Mouse (Mus musculus) embryonic facial prominence, embryonic 10.5 days (tissue): Measurements from ENCODE around the gene Casd1. TPM values are rescaled to one million over a fixed set of nuclear protein-coding genes. Genes with fewer than 3 reads are reported as not detected.

Experiments used
- DNase-seq: peaks from one replicate; pipeline ENCODE4 v3.0.0-alpha.2; 2017; ENCODE audit warnings: low spot score
- H3K27ac ChIP-seq: fragments of 300-500 bp; sonication (generic); replicated peaks from 2 replicates; pipeline ENCODE4 v1.5.1; 2016; ENCODE audit warnings: mild to moderate bottlenecking
- H3K27me3 ChIP-seq: fragments of 300-500 bp; sonication (generic); replicated peaks from 2 replicates; pipeline ENCODE4 v1.6.1; 2016; ENCODE audit warnings: low read depth, mild to moderate bottlenecking; ENCODE audit not compliant: poor library complexity, severe bottlenecking
- H3K36me3 ChIP-seq: fragments of 300-500 bp; sonication (generic); replicated peaks from 2 replicates; pipeline ENCODE4 v1.6.1; 2016; ENCODE audit warnings: mild to moderate bottlenecking, moderate library complexity
- H3K4me1 ChIP-seq: fragments of 300-500 bp; sonication (generic); 2 replicates; pipeline ENCODE4 v1.6.1; 2016
- H3K4me3 ChIP-seq: fragments of 300-500 bp; sonication (generic); 2 replicates; pipeline ENCODE4 v1.5.1; 2016; ENCODE audit warnings: mild to moderate bottlenecking, moderate library complexity
- H3K9me3 ChIP-seq: fragments of 300-500 bp; sonication (generic); 2 replicates; pipeline ENCODE4 v1.6.1; 2016; ENCODE audit warnings: mild to moderate bottlenecking
- WGBS: fragments of 180-500 bp; shearing (Covaris S2); methylation state at CpG from one replicate; pipeline ENCODE4 v1.1.7; 2016; 5-methylcytosine and 5-hydroxymethylcytosine counted together
- polyA plus RNA-seq: library from polyadenylated mRNA; unstranded; fragments of >200 nt; fragmentation: Nextera tagmentation; extraction: Ambion mirVana; gene quantifications from 2 replicates; pipeline ENCODE4 v1.2.1, GENCODE M21; 2016

Gene Casd1
- polyA plus RNA-seq, 1 experiment from 2014 or later, result 48.5 TPM

DNA sequence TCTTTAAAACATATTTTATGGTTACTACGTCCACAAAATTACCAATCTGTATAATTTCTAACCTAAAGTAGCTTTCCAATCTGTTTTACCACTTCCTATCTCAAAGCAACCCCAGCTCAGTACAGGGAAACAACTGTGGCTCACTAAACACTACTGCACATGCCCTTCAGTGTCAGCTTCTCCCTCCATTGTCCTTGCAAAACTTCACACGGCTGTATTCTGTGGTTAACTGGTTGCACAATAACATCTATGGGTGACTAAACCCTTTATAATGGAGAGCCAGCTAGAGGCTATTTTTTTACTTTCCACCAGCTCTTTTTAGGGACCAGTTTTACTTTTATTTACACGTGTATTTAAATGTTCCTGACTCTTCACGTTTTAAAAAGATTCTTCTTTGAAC lies 12.7 kb upstream of the Casd1 start:
- WGBS, result 83% methylated on average over 4 of the region's 4 CpGs
- H3K27ac ChIP-seq, result no peak overlapping the region
- H3K9me3 ChIP-seq, result no peaks in the 10 kb centered on the region
- H3K27me3 ChIP-seq, result peaks cover 8% of the 10 kb centered on the region
- no peak for DNase-seq
- H3K4me1 ChIP-seq, result peaks cover 6% of the 10 kb centered on the region
- no peaks in the 10 kb centered on the region for H3K36me3 ChIP-seq
- H3K4me3 ChIP-seq, result no peak overlapping the region

DNA sequence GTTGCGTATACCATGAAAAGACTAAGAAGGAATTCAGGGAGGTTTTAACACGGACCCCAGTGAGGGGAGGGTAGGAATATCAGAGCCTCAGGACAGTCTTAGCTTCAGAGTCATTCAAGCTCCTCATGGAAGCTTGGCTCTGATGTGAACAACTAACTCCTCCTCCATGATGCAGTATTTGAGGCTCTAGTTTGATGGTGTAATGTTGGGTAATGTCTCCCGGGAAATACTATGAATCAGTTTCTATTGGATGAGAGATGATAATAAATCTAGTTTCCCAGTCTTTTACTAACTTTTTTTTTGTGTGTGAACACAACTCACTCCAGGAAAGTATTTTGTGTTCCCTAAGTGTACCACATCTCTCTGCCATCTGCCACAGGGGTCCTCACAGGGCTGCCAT lies 11.9 kb upstream of the Casd1 start:
- peaks cover 8% of the 10 kb centered on the region for H3K27me3 ChIP-seq
- H3K36me3 ChIP-seq, result no peaks in the 10 kb centered on the region
- H3K9me3 ChIP-seq, result no peaks in the 10 kb centered on the region
- H3K4me3 ChIP-seq, result no peak overlapping the region
- WGBS, result 91% methylated on average over 3 of the region's 3 CpGs
- no peak overlapping the region for H3K27ac ChIP-seq
- no peak for DNase-seq
- H3K4me1 ChIP-seq, result no peaks in the 10 kb centered on the region

DNA sequence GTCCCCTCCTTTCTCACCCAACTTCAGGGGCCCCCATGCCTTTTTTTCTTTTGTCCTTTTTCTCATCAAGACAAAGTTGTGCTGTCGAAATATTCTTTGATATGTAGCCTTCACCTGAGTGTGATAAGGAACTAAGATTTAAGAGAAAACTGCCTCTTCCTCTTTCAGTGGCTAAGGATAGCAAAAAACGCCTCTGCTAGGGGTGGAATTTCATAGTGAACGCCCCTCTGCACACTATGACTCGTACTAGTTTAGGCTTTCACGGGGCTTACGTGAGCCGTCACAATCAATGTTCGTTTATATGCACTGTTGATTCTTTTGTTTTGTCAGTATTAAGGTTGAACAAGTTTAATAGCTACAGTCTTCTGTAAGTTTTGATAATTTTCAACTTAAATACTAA lies 10.6 kb upstream of the Casd1 start:
- no peaks in the 10 kb centered on the region for H3K4me1 ChIP-seq
- WGBS, result 81% methylated on average over 8 of the region's 8 CpGs
- H3K9me3 ChIP-seq, result no peaks in the 10 kb centered on the region
- H3K4me3 ChIP-seq, result no peak overlapping the region
- no peak overlapping the region for H3K27ac ChIP-seq
- H3K27me3 ChIP-seq, result 0 out of 2 replicates have a peak, but pooled peaks cover 3% of the 10 kb centered on the region
- no peaks in the 10 kb centered on the region for H3K36me3 ChIP-seq
- no peak for DNase-seq

DNA sequence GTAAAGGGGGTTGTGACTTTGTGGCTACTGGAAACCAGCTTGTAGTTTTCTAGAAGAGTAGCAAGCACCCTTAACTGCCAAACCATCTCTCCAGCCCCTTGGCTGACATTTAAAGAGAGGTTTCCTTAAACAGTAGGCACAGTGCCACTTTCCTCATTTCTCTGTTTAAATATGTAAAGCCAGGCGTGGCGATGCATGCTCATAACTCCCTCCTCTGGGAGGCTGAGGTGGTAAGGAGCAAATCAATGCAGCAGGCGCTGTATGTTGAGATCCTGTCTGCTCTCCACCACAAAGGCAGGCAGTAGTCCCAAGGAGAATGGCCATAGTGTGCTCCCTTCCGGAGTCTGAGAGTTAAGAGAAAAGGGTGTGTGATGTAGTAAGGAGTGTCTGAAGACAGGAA lies 2.9 kb upstream of the Casd1 start:
- no peaks in the 10 kb centered on the region for H3K9me3 ChIP-seq
- no peak for DNase-seq
- H3K4me1 ChIP-seq, result peaks cover 34% of the 10 kb centered on the region
- no peaks in the 10 kb centered on the region for H3K27me3 ChIP-seq
- H3K4me3 ChIP-seq, result no peak overlapping the region
- H3K27ac ChIP-seq, result peak overlapping the region; percentile 24
- WGBS, result 80% methylated on average over 4 of the region's 4 CpGs
- no peaks in the 10 kb centered on the region for H3K36me3 ChIP-seq

DNA sequence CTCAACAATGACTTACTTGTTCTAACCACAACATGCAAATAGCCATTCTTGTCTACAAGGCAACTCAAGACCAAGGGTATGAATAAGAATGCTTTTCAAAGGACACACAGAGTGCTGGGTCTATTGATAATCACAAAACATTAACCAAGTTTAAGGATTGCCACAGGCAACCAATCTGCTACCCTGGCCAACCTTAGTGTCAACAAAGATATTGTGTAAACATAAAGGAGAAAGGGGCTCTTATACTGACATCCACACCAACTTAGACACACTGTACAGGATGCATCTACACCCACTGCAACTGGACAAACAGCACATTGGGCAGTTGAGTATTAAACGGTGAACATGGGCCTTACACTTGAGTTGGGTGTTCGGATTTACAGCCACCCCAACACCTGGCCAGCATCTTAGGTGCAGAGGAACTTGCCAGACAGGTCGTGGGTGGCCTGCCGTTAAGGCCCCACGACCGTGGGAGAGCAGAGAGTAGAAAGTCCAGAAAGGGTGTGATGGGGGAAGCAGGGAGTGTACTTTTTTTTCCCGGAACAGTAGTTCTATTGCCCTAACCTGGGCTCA lies 468 bp upstream of the Casd1 start:
- H3K27me3 ChIP-seq, result no peaks in the 10 kb centered on the region
- 25% methylated on average over 7 of the region's 7 CpGs for WGBS
- no peaks in the 10 kb centered on the region for H3K36me3 ChIP-seq
- peaks cover 57% of the 10 kb centered on the region for H3K4me1 ChIP-seq
- no peak for DNase-seq
- H3K27ac ChIP-seq, result peak overlapping the region; percentile 100
- peak overlapping the region; percentile 82 for H3K4me3 ChIP-seq
- H3K9me3 ChIP-seq, result no peaks in the 10 kb centered on the region

DNA sequence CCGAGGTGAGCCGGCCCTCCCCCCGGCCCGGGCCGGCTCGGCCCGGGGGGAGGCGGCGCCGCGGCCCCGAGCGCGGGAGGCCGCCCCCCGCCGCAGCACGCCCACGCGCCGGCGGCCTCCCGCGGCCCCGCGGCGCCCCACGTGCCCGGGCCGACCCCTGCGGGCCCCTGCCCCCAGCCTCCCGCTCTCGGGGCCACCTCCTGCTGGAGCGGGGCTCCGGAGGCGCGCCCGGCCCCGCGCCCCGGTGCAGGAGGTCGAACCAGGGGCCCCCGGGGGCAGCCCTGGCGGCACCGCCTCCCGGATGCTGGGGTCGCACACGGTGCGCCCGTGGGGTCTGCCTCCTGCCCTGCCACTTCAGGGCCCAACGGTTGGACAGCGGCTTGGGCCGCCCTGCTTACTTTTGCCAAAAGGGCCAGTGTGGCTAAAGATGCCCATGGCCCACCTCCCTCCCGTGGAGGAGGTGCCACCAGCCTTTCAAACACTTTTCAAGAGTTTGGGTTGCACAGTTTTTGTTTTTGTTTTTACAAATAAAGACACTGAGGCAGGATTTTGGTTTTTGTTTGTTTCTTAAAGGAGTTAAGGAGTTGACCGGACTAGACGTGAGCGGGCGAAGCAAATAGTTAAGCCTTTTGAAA lies 775 bp downstream of the Casd1 start:
- Histone ChIP-seq H3K27me3 (no peaks in the 10 kb centered on the region), H3K9me3 (no peaks in the 10 kb centered on the region), H3K4me3 (peak overlapping the region; percentile 82), H3K4me1 (peaks cover 60% of the 10 kb centered on the region), H3K27ac (peak overlapping the region; percentile 100), H3K36me3 (no peaks in the 10 kb centered on the region)
- peak; percentile 74 for DNase-seq
- 3% methylated on average over 57 of the region's 58 CpGs for WGBS

DNA sequence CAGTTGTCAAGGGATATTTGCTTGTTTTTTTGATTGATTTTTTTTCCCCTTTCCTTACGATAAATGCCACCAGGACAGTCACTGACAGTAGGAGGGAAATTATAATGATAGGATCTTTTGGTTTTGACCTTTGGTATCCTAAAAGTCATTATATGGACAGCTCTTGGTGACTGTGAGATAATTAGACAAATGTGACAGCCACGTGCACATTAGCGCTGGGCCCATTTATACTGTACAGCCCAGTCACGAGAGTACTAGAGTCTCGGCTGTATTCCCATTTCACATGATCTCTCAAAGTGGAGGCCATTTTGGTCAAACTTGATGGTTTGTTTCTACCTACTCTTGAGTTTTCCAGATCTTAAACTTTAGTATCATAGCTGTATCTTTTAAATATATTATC lies 1.4 kb downstream of the Casd1 start:
- peak overlapping the region; percentile 100 for H3K27ac ChIP-seq
- 60% methylated on average over 5 of the region's 5 CpGs for WGBS

DNA sequence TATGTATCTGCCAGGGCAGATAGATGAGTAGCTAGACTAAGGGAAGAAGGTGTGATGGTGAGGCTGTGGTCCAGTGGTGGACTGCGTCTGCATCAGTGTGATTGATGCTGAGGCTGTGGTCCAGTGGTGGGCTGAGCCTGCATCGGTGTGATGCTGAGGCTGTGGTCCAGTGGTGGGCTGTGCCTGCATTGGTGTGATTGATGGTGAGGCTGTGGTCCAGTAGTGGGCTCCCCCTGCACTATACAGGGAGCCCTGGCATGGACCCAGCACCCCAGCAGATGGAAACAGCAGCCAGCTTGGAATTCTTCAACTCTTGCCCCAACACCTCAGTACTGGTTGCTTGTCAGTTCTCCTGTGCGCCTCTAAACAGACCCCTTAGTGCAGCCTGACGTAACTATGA lies 5.8 kb downstream of the Casd1 start:
- Histone ChIP-seq H3K36me3 (peaks cover 21% of the 10 kb centered on the region), H3K9me3 (no peaks in the 10 kb centered on the region), H3K27ac (no peak overlapping the region), H3K4me3 (no peak overlapping the region), H3K4me1 (peaks cover 51% of the 10 kb centered on the region), H3K27me3 (no peaks in the 10 kb centered on the region)
- 89% methylated on average over 4 of the region's 4 CpGs for WGBS
- no peak for DNase-seq

More for the DNA sequence above, 1.4 kb downstream of the Casd1 start:
- Histone ChIP-seq H3K4me3 (peak overlapping the region; percentile 82), H3K4me1 (peaks cover 65% of the 10 kb centered on the region), H3K27me3 (no peaks in the 10 kb centered on the region), H3K9me3 (no peaks in the 10 kb centered on the region), H3K36me3 (no peaks in the 10 kb centered on the region)
- DNase-seq, result no peak

DNA sequence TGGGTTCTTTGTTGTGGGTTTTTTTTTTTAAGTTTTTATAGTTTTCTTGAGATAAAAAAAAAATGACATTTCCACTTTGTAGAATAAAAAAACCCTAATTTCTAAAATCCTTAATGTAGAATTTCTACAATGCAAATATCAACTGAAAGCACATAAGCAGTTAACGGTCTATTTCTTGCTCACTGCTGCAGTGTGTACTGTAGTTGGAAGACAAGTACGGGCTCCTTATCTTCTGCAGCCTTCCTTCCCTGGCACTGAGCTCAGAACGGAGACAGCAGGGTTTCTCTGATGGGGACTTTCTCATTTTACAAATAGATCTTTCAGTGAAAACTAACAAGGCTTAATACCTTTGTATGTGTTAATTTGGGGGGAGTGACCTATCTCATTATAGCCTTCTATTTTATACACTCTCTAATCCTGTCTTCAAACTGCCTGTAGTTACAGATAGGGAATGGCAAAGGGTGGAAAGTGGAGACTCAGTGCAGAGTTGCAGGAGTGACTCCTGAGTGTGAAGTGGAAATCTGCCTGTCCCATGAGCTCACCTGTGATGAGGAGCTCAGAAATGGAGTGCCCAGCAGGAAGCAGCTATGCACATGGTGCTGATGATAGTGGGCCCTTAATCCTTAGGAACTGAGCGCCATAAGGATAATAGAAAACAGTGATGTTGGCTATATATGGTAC lies 9.7 kb downstream of the Casd1 start:
- H3K9me3 ChIP-seq, result 0 out of 2 replicates have a peak, but pooled peaks cover 4% of the 10 kb centered on the region
- no peak overlapping the region for H3K4me3 ChIP-seq
- WGBS, result 89% methylated on average over 4 of the region's 4 CpGs
- no peaks in the 10 kb centered on the region for H3K27me3 ChIP-seq
- peaks cover 14% of the 10 kb centered on the region for H3K4me1 ChIP-seq
- no peak overlapping the region for H3K27ac ChIP-seq
- H3K36me3 ChIP-seq, result peaks cover 55% of the 10 kb centered on the region
- no peak for DNase-seq

DNA sequence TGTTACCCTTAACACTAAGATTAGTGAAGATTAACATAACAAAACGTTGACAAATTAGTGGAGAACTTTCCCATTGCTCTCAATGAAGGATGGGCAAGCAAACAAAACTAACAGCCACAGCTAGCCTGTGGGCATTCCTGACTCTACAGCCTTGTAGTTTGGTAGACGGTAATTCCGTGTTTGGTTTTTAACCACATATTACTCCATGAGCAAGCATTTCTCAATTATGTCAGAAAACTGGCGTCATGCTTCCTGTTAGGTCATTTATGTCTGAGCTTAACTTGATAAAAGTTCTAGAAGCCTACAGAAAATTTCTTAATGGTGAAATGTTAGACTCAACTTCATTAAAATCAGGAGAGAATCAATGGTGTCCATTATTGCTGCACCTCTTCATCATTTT lies 11.2 kb downstream of the Casd1 start:
- Histone ChIP-seq H3K9me3 (0 out of 2 replicates have a peak, but pooled peaks cover 6% of the 10 kb centered on the region), H3K4me3 (no peak overlapping the region), H3K4me1 (peaks cover 7% of the 10 kb centered on the region; the same call in 1 of the 2 replicates), H3K36me3 (peaks cover 68% of the 10 kb centered on the region), H3K27me3 (no peaks in the 10 kb centered on the region), H3K27ac (no peak overlapping the region)
- 89% methylated on average over 4 of the region's 4 CpGs for WGBS
- no peak for DNase-seq

DNA sequence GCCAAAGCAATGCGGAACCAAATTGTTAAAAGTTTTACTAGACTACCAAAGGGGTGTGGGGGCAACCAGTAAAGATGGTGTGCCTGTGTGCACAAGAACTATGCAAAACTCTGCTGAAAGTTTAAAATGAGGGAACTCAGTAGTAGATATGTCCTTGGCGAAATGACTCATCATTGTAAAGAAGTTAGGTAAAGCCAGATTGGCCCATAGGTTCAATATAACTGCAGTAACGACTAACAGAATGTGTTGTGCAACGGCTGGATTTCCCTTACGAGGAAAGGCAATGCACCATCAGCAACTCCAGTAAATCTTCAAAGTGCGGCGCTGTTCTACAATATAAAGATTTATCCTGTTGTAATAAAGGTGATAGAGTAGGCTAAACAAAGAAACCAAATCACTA lies 11.8 kb downstream of the Casd1 start:
- H3K9me3 ChIP-seq, result 0 out of 2 replicates have a peak, but pooled peaks cover 6% of the 10 kb centered on the region
- WGBS, result 95% methylated on average over 7 of the region's 7 CpGs
- DNase-seq, result no peak
- no peaks in the 10 kb centered on the region for H3K27me3 ChIP-seq
- H3K36me3 ChIP-seq, result peaks cover 74% of the 10 kb centered on the region
- H3K4me3 ChIP-seq, result no peak overlapping the region
- no peak overlapping the region for H3K27ac ChIP-seq
- 0 out of 2 replicates have a peak, but pooled peaks cover 2% of the 10 kb centered on the region for H3K4me1 ChIP-seq

DNA sequence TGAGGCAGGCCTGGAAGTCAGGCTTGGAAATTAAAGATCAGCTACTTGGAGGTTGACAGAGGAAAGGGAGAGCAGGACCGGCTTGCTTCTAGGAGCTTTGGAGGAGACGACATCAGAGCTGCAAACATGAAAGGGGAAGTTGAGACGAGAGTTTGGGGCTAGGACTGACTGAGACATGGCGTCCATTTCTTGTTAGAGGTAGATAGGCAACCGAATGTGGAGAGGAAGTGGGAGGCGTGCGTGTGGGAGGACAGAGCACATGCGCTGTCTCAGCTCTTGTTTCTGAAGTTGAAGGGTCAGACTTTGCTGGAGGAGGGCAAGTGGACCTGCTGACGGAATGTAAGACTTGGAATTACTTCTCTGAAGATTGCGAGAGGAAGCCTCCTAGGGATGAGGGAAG lies 17.3 kb downstream of the Casd1 start:
- no peak for DNase-seq
- H3K4me1 ChIP-seq, result no peaks in the 10 kb centered on the region
- no peak overlapping the region for H3K4me3 ChIP-seq
- H3K9me3 ChIP-seq, result 0 out of 2 replicates have a peak, but pooled peaks cover 6% of the 10 kb centered on the region
- 90% methylated on average over 10 of the region's 10 CpGs for WGBS
- H3K27ac ChIP-seq, result no peak overlapping the region
- peaks cover 85% of the 10 kb centered on the region for H3K36me3 ChIP-seq
- no peaks in the 10 kb centered on the region for H3K27me3 ChIP-seq

DNA sequence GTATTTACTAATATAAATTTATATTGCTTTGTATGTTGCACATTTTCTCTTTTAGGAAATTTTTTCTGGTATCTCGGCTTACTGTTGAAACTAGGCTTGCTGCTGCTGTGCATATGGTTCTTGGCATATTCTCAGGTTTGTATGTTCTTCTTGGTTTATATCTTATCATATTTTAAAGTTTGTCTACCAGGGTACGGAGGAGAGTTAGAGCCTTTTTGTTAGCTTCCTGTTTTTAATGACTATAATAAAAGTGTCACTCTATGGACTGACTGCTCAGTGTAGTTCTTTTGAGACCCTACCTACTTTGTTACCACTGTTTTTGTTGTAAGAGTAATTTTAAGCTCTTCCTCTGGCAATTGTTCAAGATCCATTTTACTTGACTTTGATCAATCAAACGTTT lies 30.8 kb downstream of the Casd1 start:
- no peaks in the 10 kb centered on the region for H3K27me3 ChIP-seq
- peaks cover 6% of the 10 kb centered on the region for H3K4me1 ChIP-seq
- WGBS, result 79% methylated on average over 3 of the region's 3 CpGs
- no peak for DNase-seq
- H3K4me3 ChIP-seq, result no peak overlapping the region
- no peaks in the 10 kb centered on the region for H3K9me3 ChIP-seq
- H3K36me3 ChIP-seq, result peaks cover 57% of the 10 kb centered on the region
- no peak overlapping the region for H3K27ac ChIP-seq
